Mouse (Mus musculus) testis, postnatal 14 days (tissue): ENCODE data around the gene Impdh1.
A peak's percentile ranks its signal among the peaks of the same experiment; 100 is the strongest.
"Not testable (repeated sequence)": the region's sequence is repeated elsewhere in the genome, so short reads cannot be mapped to it uniquely, and the experiment has no call there.

Experiments
- DNase-seq: peaks from one replicate; pipeline ENCODE4 v3.0.0; 2021; ENCODE audit warnings: low spot score

The Impdh1 gene

GRCm38 (mm10) chr6:29215881-29216501, at the start of gene Impdh1:
Gene Impdh1, minus strand, starts transcription at chr6:29216364.
- DNase-seq, result peak; percentile 77

- DNase-seq, result no peak
Measured at GRCm38 (mm10) chr6:29264456-29264781, 48.3 kb upstream of the Impdh1 start.

GRCm38 (mm10) chr6:29263650-29264455, 47.7 kb upstream of the Impdh1 start:
- no peak for DNase-seq

GRCm38 (mm10) chr6:29261831-29262230, 45.7 kb upstream of the Impdh1 start:
- no peak for DNase-seq

- no peak for DNase-seq
Measured at GRCm38 (mm10) chr6:29259418-29259817, 43.3 kb upstream of the Impdh1 start.

GRCm38 (mm10) chr6:29247072-29247471, 30.9 kb upstream of the Impdh1 start:
- DNase-seq, result no peak

- no peak for DNase-seq
Measured at GRCm38 (mm10) chr6:29246585-29246984, 30.4 kb upstream of the Impdh1 start.

GRCm38 (mm10) chr6:29246183-29246582, 30.0 kb upstream of the Impdh1 start:
- DNase-seq, result no peak

- no peak for DNase-seq
Measured at GRCm38 (mm10) chr6:29245272-29246120, 29.3 kb upstream of the Impdh1 start.

GRCm38 (mm10) chr6:29242265-29242664, 26.1 kb upstream of the Impdh1 start:
- no peak for DNase-seq

- no peak for DNase-seq
Measured at GRCm38 (mm10) chr6:29241697-29242096, 25.5 kb upstream of the Impdh1 start.

GRCm38 (mm10) chr6:29240806-29241205, 24.6 kb upstream of the Impdh1 start:
- peak; percentile 31 for DNase-seq

GRCm38 (mm10) chr6:29234272-29234671, 18.1 kb upstream of the Impdh1 start:
- no peak for DNase-seq

- no peak for DNase-seq
Measured at GRCm38 (mm10) chr6:29233710-29234109, 17.5 kb upstream of the Impdh1 start.

GRCm38 (mm10) chr6:29232321-29232720, 16.2 kb upstream of the Impdh1 start:
- no peak for DNase-seq

- no peak for DNase-seq
Measured at GRCm38 (mm10) chr6:29231799-29232198, 15.6 kb upstream of the Impdh1 start.

- DNase-seq, result no peak
Measured at GRCm38 (mm10) chr6:29230386-29230785, 14.2 kb upstream of the Impdh1 start.

GRCm38 (mm10) chr6:29229265-29229913, 13.2 kb upstream of the Impdh1 start:
- no peak for DNase-seq

GRCm38 (mm10) chr6:29217717-29218116, 1.6 kb upstream of the Impdh1 start:
- DNase-seq, result not testable (repeated sequence)

GRCm38 (mm10) chr6:29215181-29215580, 983 bp downstream of the Impdh1 start:
- DNase-seq, result no peak

- no peak for DNase-seq
Measured at GRCm38 (mm10) chr6:29214776-29215175, 1.4 kb downstream of the Impdh1 start.

GRCm38 (mm10) chr6:29214245-29214644, 1.9 kb downstream of the Impdh1 start:
- DNase-seq, result no peak
